ENCODE assay signal across 8 mouse cellular contexts in genomic region chr8:13757805-13758727, GRCm38 (mm10). TPM values are rescaled to one million over a fixed set of nuclear protein-coding genes. Genes with fewer than 3 reads are reported as not detected.
A peak's percentile ranks its signal among the peaks of the same experiment; 100 is the strongest.
DNase-seq lines count a peak whose midpoint lies in the region; ATAC-seq and TF ChIP-seq lines count a peak whose summit lies in the region.

No protein-coding gene starts in this region.

- peak; percentile 82 for TF ChIP-seq CTCF in intestine, postnatal 0 days (IDR thresholded peaks at IDR 0.05; ENCODE audit: low read depth)
- TF ChIP-seq CTCF in testis, adult 2 months (IDR thresholded peaks at IDR 0.05; ENCODE audit: control insufficient read depth, insufficient read depth, insufficient replicate concordance, low read depth, low read length), result no peak

- H3K4me3 ChIP-seq in intestine, postnatal 0 days (ENCODE audit: low read depth, low read length), result peak overlapping the region; percentile 96
- H3K4me3 ChIP-seq in limb, embryonic 14.5 days (replicated peaks; ENCODE audit: low read length), result peak overlapping the region; percentile 99
- H3K4me3 ChIP-seq in midbrain, embryonic 14.5 days (replicated peaks; ENCODE audit: low read depth, low read length), result peak overlapping the region; percentile 100
- peak overlapping the region; percentile 96 for H3K4me3 ChIP-seq in testis, adult 2 months (ENCODE audit: control insufficient read depth, low read depth, low read length)

- H3K9ac ChIP-seq in intestine, postnatal 0 days (ENCODE audit: low read depth, low read length), result peak overlapping the region; percentile 90
- peak overlapping the region; percentile 93 for H3K9ac ChIP-seq in limb, embryonic 14.5 days (ENCODE audit: low read depth, low read length, severe bottlenecking)
- peak overlapping the region; percentile 95 for H3K9ac ChIP-seq in midbrain, embryonic 14.5 days (replicated peaks; ENCODE audit: low read length)

- no peaks in the 10 kb centered on the region for H3K27me3 ChIP-seq in intestine, postnatal 0 days (replicated peaks; ENCODE audit: control insufficient read depth, insufficient read depth, low read length)
- H3K27me3 ChIP-seq in limb, embryonic 14.5 days (ENCODE audit: control insufficient read depth, insufficient read depth, low read length), result no peaks in the 10 kb centered on the region
- no peaks in the 10 kb centered on the region for H3K27me3 ChIP-seq in midbrain, embryonic 14.5 days (ENCODE audit: control insufficient read depth, insufficient read depth, low read length)
- no peaks in the 10 kb centered on the region for H3K27me3 ChIP-seq in testis, adult 2 months (ENCODE audit: control insufficient read depth, insufficient read depth, low read length)

- H3K27ac ChIP-seq in intestine, postnatal 0 days (ENCODE audit: low read depth, low read length), result peak overlapping the region; percentile 90
- H3K27ac ChIP-seq in limb, embryonic 14.5 days (replicated peaks; ENCODE audit: low read depth, low read length), result peak overlapping the region; percentile 86
- peak overlapping the region; percentile 81 for H3K27ac ChIP-seq in midbrain, embryonic 14.5 days (replicated peaks; ENCODE audit: low read depth, low read length)
- peak overlapping the region; percentile 79 for H3K27ac ChIP-seq in testis, adult 2 months (ENCODE audit: control insufficient read depth, insufficient read depth, low read depth, low read length)

- H3K4me2 ChIP-seq in intestine, postnatal 0 days (replicated peaks; ENCODE audit: low read depth), result peak overlapping the region; percentile 69
- H3K4me2 ChIP-seq in limb, embryonic 14.5 days (replicated peaks; ENCODE audit: low read depth, low read length, severe bottlenecking), result peak overlapping the region; percentile 76
- peak overlapping the region; percentile 60 for H3K4me2 ChIP-seq in midbrain, embryonic 14.5 days (ENCODE audit: low read length)

- peak; percentile 27 to 30 for DNase-seq in right cerebral cortex, adult 2 months (ENCODE audit: low spot score in 2 of 2)
- DNase-seq in right cerebral cortex, postnatal 25 days, result no peak
- peak; percentile 50 for DNase-seq in cerebellum, adult 9-10 months
- peak; percentile 13 to 25 for DNase-seq in frontal cortex, postnatal 36 days (ENCODE audit: low spot score in 2 of 2)
- peak; percentile 71 for DNase-seq in limb, embryonic 14.5 days (ENCODE audit: low spot score)
- peak; percentile 70 for DNase-seq in midbrain, embryonic 14.5 days

- peaks cover 24% of the 10 kb centered on the region for H3K36me3 ChIP-seq in intestine, postnatal 0 days (ENCODE audit: control insufficient read depth, insufficient read depth)
- H3K36me3 ChIP-seq in limb, embryonic 14.5 days (ENCODE audit: control insufficient read depth, insufficient read depth, low read length), result peaks cover 26% of the 10 kb centered on the region
- H3K36me3 ChIP-seq in midbrain, embryonic 14.5 days (ENCODE audit: control insufficient read depth, insufficient read depth, low read length), result peaks cover 26% of the 10 kb centered on the region
- H3K36me3 ChIP-seq in testis, adult 2 months (ENCODE audit: control insufficient read depth, insufficient read depth, low read length), result no peaks in the 10 kb centered on the region; the same call in 1 of the 2 replicates

- under 1% methylated on average over 38 of the region's 38 CpGs for WGBS in intestine, postnatal 0 days
- WGBS in limb, embryonic 14.5 days, result 2% methylated on average over 37 of the region's 38 CpGs
- WGBS in midbrain, embryonic 14.5 days, result under 1% methylated on average over 38 of the region's 38 CpGs

- ATAC-seq in intestine, postnatal 0 days, result peak; percentile 64
- ATAC-seq in limb, embryonic 14.5 days (ENCODE audit: low FRiP score, low read depth), result peak; percentile 64
- ATAC-seq in midbrain, embryonic 14.5 days (ENCODE audit: low FRiP score, low TSS enrichment), result peak; percentile 70

- H3K9me3 ChIP-seq in intestine, postnatal 0 days (ENCODE audit: control insufficient read depth), result no peaks in the 10 kb centered on the region
- H3K9me3 ChIP-seq in limb, embryonic 14.5 days (ENCODE audit: control insufficient read depth, low read length), result no peaks in the 10 kb centered on the region
- no peaks in the 10 kb centered on the region for H3K9me3 ChIP-seq in midbrain, embryonic 14.5 days (ENCODE audit: control insufficient read depth, low read length)

- no peak for TF ChIP-seq POLR2A in limb, embryonic 14.5 days (IDR thresholded peaks at IDR 0.05; ENCODE audit: borderline replicate concordance, extremely low read depth, insufficient read depth, insufficient read length)
- no peak for TF ChIP-seq POLR2A in testis, adult 2 months (IDR thresholded peaks at IDR 0.05; ENCODE audit: control insufficient read depth, low read depth, low read length)

- H3K4me1 ChIP-seq in intestine, postnatal 0 days (replicated peaks; ENCODE audit: control insufficient read depth, insufficient read depth, low read length), result no peaks in the 10 kb centered on the region; the same call in 1 of the 2 replicates
- peaks cover 21% of the 10 kb centered on the region for H3K4me1 ChIP-seq in limb, embryonic 14.5 days (ENCODE audit: control insufficient read depth, insufficient read depth, low read length)
- peaks cover 12% of the 10 kb centered on the region; the same call in 1 of the 2 replicates for H3K4me1 ChIP-seq in midbrain, embryonic 14.5 days (ENCODE audit: control insufficient read depth, insufficient read depth, low read length)
- H3K4me1 ChIP-seq in testis, adult 2 months (ENCODE audit: control insufficient read depth, insufficient read depth, low read length), result peaks cover 3% of the 10 kb centered on the region; the same call in 1 of the 2 replicates

RNA-seq across cellular contexts. Expression of gene Cdc16, which starts 0.6 kb away (rescaled TPM):
- 38.3 and 40.8 TPM in 2 replicates for polyA plus RNA-seq in intestine, postnatal 0 days (2015; fragmentation: Nextera tagmentation; extraction: Ambion mirVana)
- polyA plus RNA-seq in limb, embryonic 14.5 days (2012; rRNA removed), result 163 and 178 TPM in 2 replicates
- polyA plus RNA-seq in limb, embryonic 14.5 days (2014; fragmentation: Nextera tagmentation; extraction: Ambion mirVana), result 252 and 260 TPM in 2 replicates
- 158 and 207 TPM in 2 replicates for polyA plus RNA-seq in midbrain, embryonic 14.5 days (2014; fragmentation: Nextera tagmentation; extraction: Ambion mirVana)
- 23.1 and 26.7 TPM in 2 replicates for polyA plus RNA-seq in testis, adult 2 months (2012; rRNA removed)

RNA-seq across cellular contexts. Expression of gene Upf3a, which starts 27.3 kb away (rescaled TPM):
- 23.3 and 23.6 TPM in 2 replicates for polyA plus RNA-seq in intestine, postnatal 0 days (2015; fragmentation: Nextera tagmentation; extraction: Ambion mirVana)
- polyA plus RNA-seq in limb, embryonic 14.5 days (2012; rRNA removed), result 19.3 and 25.6 TPM in 2 replicates
- polyA plus RNA-seq in limb, embryonic 14.5 days (2014; fragmentation: Nextera tagmentation; extraction: Ambion mirVana), result 39.2 and 42.6 TPM in 2 replicates
- polyA plus RNA-seq in midbrain, embryonic 14.5 days (2014; fragmentation: Nextera tagmentation; extraction: Ambion mirVana), result 36.4 and 38.1 TPM in 2 replicates
- polyA plus RNA-seq in testis, adult 2 months (2012; rRNA removed), result 103 and 110 TPM in 2 replicates

RNA-seq across cellular contexts. Expression of gene Cfap97d2, which starts 52.4 kb away (rescaled TPM):
- not detected in 2 replicates for polyA plus RNA-seq in intestine, postnatal 0 days (2015; fragmentation: Nextera tagmentation; extraction: Ambion mirVana)
- polyA plus RNA-seq in limb, embryonic 14.5 days (2012; rRNA removed), result 0.10 and 0.18 TPM in 2 replicates
- not detected in 2 replicates for polyA plus RNA-seq in limb, embryonic 14.5 days (2014; fragmentation: Nextera tagmentation; extraction: Ambion mirVana)
- polyA plus RNA-seq in midbrain, embryonic 14.5 days (2014; fragmentation: Nextera tagmentation; extraction: Ambion mirVana), result 1.6 and 2.2 TPM in 2 replicates
- 1.8 and 2.2 TPM in 2 replicates for polyA plus RNA-seq in testis, adult 2 months (2012; rRNA removed)
